Mouse (Mus musculus) MEL (cell line): ENCODE measurements around the gene Pianp.

Source experiments
- CTCF ChIP-seq, 3 experiments: IDR thresholded peaks in 2 of 3; conservative IDR thresholded peaks in 1 of 3; 2 replicates each; pipeline ENCODE4 v1.5.1; 2011 to 2012; ENCODE audit warnings: low read length in 3 of 3, low read depth in 2 of 3, mild to moderate bottlenecking in 2 of 3, improper control_type of control experiment in 1 of 3, inconsistent platforms in 1 of 3, mixed read lengths in 1 of 3, moderate library complexity in 1 of 3; ENCODE audit not compliant: control insufficient read depth in 1 of 3, insufficient read depth in 1 of 3, poor library complexity in 1 of 3, severe bottlenecking in 1 of 3
- ELF1 ChIP-seq: IDR thresholded peaks from 2 replicates; pipeline ENCODE4 v1.6.1; 2014; ENCODE audit warnings: low read depth, mild to moderate bottlenecking, inconsistent platforms, low read length, improper control_type of control experiment, moderate library complexity
- EP300 ChIP-seq, 2 experiments: IDR thresholded peaks; 2 replicates each; pipeline ENCODE4 v1.6.1; 2011; ENCODE audit warnings: improper control_type of control experiment in 2 of 2, low read length in 2 of 2, low read depth in 1 of 2, mild to moderate bottlenecking in 1 of 2
- KAT2A ChIP-seq: conservative IDR thresholded peaks from 2 replicates; pipeline ENCODE4 v1.6.1; 2012; ENCODE audit warnings: low read depth, low read length, improper control_type of control experiment, inconsistent platforms
- MEF2A ChIP-seq: IDR thresholded peaks from 2 replicates; pipeline ENCODE4 v1.6.1; 2014; ENCODE audit warnings: low read depth, mild to moderate bottlenecking, inconsistent platforms, low read length, improper control_type of control experiment; ENCODE audit not compliant: poor library complexity, insufficient replicate concordance, severe bottlenecking; ENCODE audit errors: extremely low read depth
- MYC ChIP-seq: IDR thresholded peaks from 2 replicates; pipeline ENCODE4 v1.6.1; 2011; ENCODE audit warnings: low read depth, mild to moderate bottlenecking, low read length, improper control_type of control experiment, moderate library complexity
- POLR2A ChIP-seq, 2 experiments: IDR thresholded peaks; 2 replicates each; pipeline ENCODE4 v1.6.1; 2011 to 2012; ENCODE audit warnings: low read length in 2 of 2, mild to moderate bottlenecking in 2 of 2, control low read depth in 1 of 2, improper control_type of control experiment in 1 of 2, low read depth in 1 of 2, moderate library complexity in 1 of 2; ENCODE audit not compliant: control insufficient read depth in 1 of 2, insufficient read depth in 1 of 2, poor library complexity in 1 of 2
- POLR2AphosphoS2 ChIP-seq: IDR thresholded peaks from 2 replicates; pipeline ENCODE4 v1.6.1; 2011; ENCODE audit warnings: low read length, improper control_type of control experiment
- RAD21 ChIP-seq: IDR thresholded peaks from 2 replicates; pipeline ENCODE4 v1.6.1; 2011; ENCODE audit warnings: mild to moderate bottlenecking, low read depth, low read length, improper control_type of control experiment
- RCOR1 ChIP-seq: IDR thresholded peaks from 2 replicates; pipeline ENCODE4 v1.6.1; 2012; ENCODE audit warnings: low read depth, mild to moderate bottlenecking, inconsistent platforms, low read length, improper control_type of control experiment
- SMC3 ChIP-seq: IDR thresholded peaks from 2 replicates; pipeline ENCODE4 v1.6.1; 2011; ENCODE audit warnings: low read depth, low read length, improper control_type of control experiment
- TCF12 ChIP-seq: IDR thresholded peaks from 2 replicates; pipeline ENCODE4 v1.6.1; 2014; ENCODE audit warnings: low read depth, mild to moderate bottlenecking, inconsistent platforms, low read length, improper control_type of control experiment, moderate library complexity
- ZMIZ1 ChIP-seq: IDR thresholded peaks from 2 replicates; pipeline ENCODE4 v1.6.1; 2012; ENCODE audit warnings: low read depth, mild to moderate bottlenecking, inconsistent platforms, low read length, improper control_type of control experiment, moderate library complexity

DNA sequence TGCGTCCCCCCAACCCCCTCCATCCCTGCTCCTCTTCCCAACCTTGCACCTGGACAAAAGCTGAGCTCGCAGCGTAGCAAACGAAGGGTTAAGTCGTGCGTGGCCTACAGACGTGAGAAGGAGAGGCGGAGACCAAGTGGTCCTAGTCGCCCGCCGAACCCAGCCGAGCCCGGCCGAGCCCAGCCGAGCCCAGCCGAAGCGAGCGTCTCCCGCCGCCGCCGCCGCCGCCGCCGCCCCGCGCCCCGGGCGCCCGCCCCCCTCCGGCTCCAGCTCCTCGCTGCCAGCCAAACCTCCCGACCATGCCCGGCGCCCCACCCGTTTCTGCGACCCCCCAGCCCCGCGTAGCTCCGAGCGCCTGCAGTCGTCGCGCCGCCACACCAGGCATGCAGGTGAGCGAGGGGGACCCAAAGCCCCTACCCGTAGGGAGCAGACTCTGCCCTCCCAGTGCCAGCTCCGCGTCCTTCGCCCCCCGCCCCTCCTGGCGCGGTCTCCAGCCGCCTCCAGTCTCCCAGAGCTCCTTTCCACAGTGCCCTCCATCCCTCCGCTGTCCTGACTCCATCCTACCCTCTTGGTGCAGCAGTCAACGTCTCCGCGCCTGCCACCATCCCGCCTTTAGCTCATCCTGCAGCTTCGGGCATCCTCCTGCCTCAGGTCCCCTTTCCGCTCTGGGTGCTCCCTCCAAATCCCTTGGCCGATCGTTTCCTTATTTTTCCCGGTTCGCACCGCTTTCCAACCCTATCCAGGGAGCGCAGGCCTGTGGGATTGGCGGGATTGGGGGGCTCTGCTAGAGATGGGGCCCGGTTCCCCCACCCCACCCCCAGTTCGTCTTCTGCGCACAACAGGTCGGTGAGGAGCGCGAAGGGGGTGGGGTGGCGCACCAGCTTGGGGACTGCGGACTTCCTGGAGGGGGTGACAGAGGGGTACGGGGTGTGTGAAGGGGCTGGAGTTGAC is at the start of gene Pianp:
- TF ChIP-seq CTCF (IDR thresholded peaks at IDR 0.05 in 2 of 3, conservative IDR thresholded peaks at IDR 0.05 in 1 of 3; ENCODE audit: control insufficient read depth in 1 of 3, insufficient read depth in 1 of 3, low read depth in 2 of 3, low read length in 3 of 3, poor library complexity in 1 of 3, severe bottlenecking in 1 of 3) (no peak), RAD21 (no peak), TCF12 (no peak), MEF2A (no peak), ZMIZ1 (no peak), POLR2A (IDR thresholded peaks at IDR 0.05; ENCODE audit: control insufficient read depth in 1 of 2, insufficient read depth in 1 of 2, low read depth in 1 of 2, low read length in 2 of 2, poor library complexity in 1 of 2) (no peak; a peak in 1 of 4 replicates), EP300 (IDR thresholded peaks at IDR 0.05; ENCODE audit: low read depth in 1 of 2, low read length in 2 of 2) (no peak), SMC3 (no peak), POLR2AphosphoS2 (no peak), KAT2A (no peak), RCOR1 (no peak), ELF1 (no peak), MYC (no peak)
